Mouse (Mus musculus) erythroblast, embryonic 14.5 days (primary cell): ENCODE results near the gene Slc25a38. TPM values are rescaled to one million over a fixed set of nuclear protein-coding genes. Genes with fewer than 3 reads are reported as not detected.

Experiments
- H3K27me3 ChIP-seq: 2 replicates; pipeline ENCODE4 v1.6.1; 2012; ENCODE audit warnings: inconsistent platforms; ENCODE audit not compliant: control insufficient read depth
- H3K36me3 ChIP-seq: 2 replicates; pipeline ENCODE4 v1.6.1; 2012; ENCODE audit warnings: mild to moderate bottlenecking, inconsistent platforms; ENCODE audit not compliant: control insufficient read depth
- H3K4me1 ChIP-seq: 2 replicates; pipeline ENCODE4 v1.6.1; 2012; ENCODE audit warnings: inconsistent platforms; ENCODE audit not compliant: control insufficient read depth
- H3K4me3 ChIP-seq: replicated peaks from 2 replicates; pipeline ENCODE3; 2012; ENCODE audit warnings: moderate library complexity, mild to moderate bottlenecking, inconsistent platforms
- H3K9me3 ChIP-seq: 2 replicates; pipeline ENCODE4 v1.6.1; 2012; ENCODE audit warnings: low read length, inconsistent platforms, mixed read lengths; ENCODE audit not compliant: control insufficient read depth
- GATA1 ChIP-seq: IDR thresholded peaks from 2 replicates; pipeline ENCODE4 v1.6.1; 2012; ENCODE audit warnings: low read length, inconsistent platforms, mixed read lengths
- TAL1 ChIP-seq: IDR thresholded peaks from 3 replicates; pipeline ENCODE4 v1.6.1; 2012; ENCODE audit warnings: low read length, inconsistent platforms, mixed read lengths
- polyA plus RNA-seq: library from polyadenylated mRNA; stranded (reverse); fragments of >175 nt; gene quantifications from 2 replicates; pipeline ENCODE4 v1.2.3, GENCODE M21; 2012

Gene Slc25a38
- 22.5 and 36.0 TPM in 2 replicates for polyA plus RNA-seq

- H3K4me3 ChIP-seq: peak within 1 kb of the TSS; percentile 94
- H3K27me3 ChIP-seq: no peaks in the 10 kb centered on the region
- H3K4me1 ChIP-seq: peaks cover 55% of the 10 kb centered on the region
- TF ChIP-seq GATA1 (no peak), TAL1 (no peak)
- H3K9me3 ChIP-seq: no peaks in the 10 kb centered on the region; the same call in 1 of the 2 replicates
- H3K36me3 ChIP-seq: peaks cover 28% of the 10 kb centered on the region
These were observed at the start of gene Slc25a38 for GRCm38 (mm10) chr9:120110211-120111018. TSS of gene Slc25a38 (plus strand) at chr9:120110374.

- H3K9me3 ChIP-seq: no peaks in the 10 kb centered on the region
- H3K4me1 ChIP-seq: no peaks in the 10 kb centered on the region
- no peaks in the 10 kb centered on the region for H3K27me3 ChIP-seq
- H3K36me3 ChIP-seq: no peaks in the 10 kb centered on the region
- TF ChIP-seq GATA1 (no peak), TAL1 (no peak)
- no peak overlapping the region for H3K4me3 ChIP-seq
These were observed 45.9 kb upstream of the Slc25a38 start for GRCm38 (mm10) chr9:120064317-120064716.

GRCm38 (mm10) chr9:120067609-120068008 lies 42.6 kb upstream of the Slc25a38 start:
- TF ChIP-seq TAL1 (no peak), GATA1 (no peak)
- Histone ChIP-seq H3K27me3 (no peaks in the 10 kb centered on the region), H3K9me3 (no peaks in the 10 kb centered on the region), H3K4me3 (no peak overlapping the region), H3K4me1 (no peaks in the 10 kb centered on the region), H3K36me3 (no peaks in the 10 kb centered on the region)

GRCm38 (mm10) chr9:120068047-120068446 lies 42.1 kb upstream of the Slc25a38 start:
- Histone ChIP-seq H3K36me3 (no peaks in the 10 kb centered on the region), H3K4me1 (no peaks in the 10 kb centered on the region), H3K9me3 (no peaks in the 10 kb centered on the region), H3K27me3 (no peaks in the 10 kb centered on the region), H3K4me3 (no peak overlapping the region)
- TF ChIP-seq TAL1: no peak
- no peak for TF ChIP-seq GATA1

GRCm38 (mm10) chr9:120069779-120070178 lies 40.4 kb upstream of the Slc25a38 start, which contains the start of gene Cx3cr1:
TSS of gene Cx3cr1 (minus strand) at chr9:120069879.
- Histone ChIP-seq H3K4me1 (no peaks in the 10 kb centered on the region), H3K27me3 (no peaks in the 10 kb centered on the region), H3K36me3 (no peaks in the 10 kb centered on the region), H3K9me3 (no peaks in the 10 kb centered on the region), H3K4me3 (no peak within 1 kb of the TSS)
- no peak for TF ChIP-seq TAL1
- TF ChIP-seq GATA1: no peak

GRCm38 (mm10) chr9:120071251-120071650 lies 38.9 kb upstream of the Slc25a38 start:
- no peak overlapping the region for H3K4me3 ChIP-seq
- no peaks in the 10 kb centered on the region for H3K9me3 ChIP-seq
- no peaks in the 10 kb centered on the region for H3K4me1 ChIP-seq
- H3K36me3 ChIP-seq: no peaks in the 10 kb centered on the region
- TF ChIP-seq GATA1: no peak
- no peak for TF ChIP-seq TAL1
- H3K27me3 ChIP-seq: no peaks in the 10 kb centered on the region

GRCm38 (mm10) chr9:120073169-120073568 lies 37.0 kb upstream of the Slc25a38 start:
- TF ChIP-seq GATA1: no peak
- TF ChIP-seq TAL1: no peak
- Histone ChIP-seq H3K36me3 (no peaks in the 10 kb centered on the region), H3K27me3 (no peaks in the 10 kb centered on the region), H3K4me3 (no peak overlapping the region), H3K4me1 (no peaks in the 10 kb centered on the region), H3K9me3 (no peaks in the 10 kb centered on the region)

GRCm38 (mm10) chr9:120074516-120074915 lies 35.7 kb upstream of the Slc25a38 start:
- Histone ChIP-seq H3K27me3 (no peaks in the 10 kb centered on the region), H3K4me3 (no peak overlapping the region), H3K4me1 (no peaks in the 10 kb centered on the region), H3K36me3 (no peaks in the 10 kb centered on the region), H3K9me3 (no peaks in the 10 kb centered on the region)
- no peak for TF ChIP-seq GATA1
- no peak for TF ChIP-seq TAL1

GRCm38 (mm10) chr9:120078241-120078640 lies 31.9 kb upstream of the Slc25a38 start:
- H3K27me3 ChIP-seq: no peaks in the 10 kb centered on the region
- H3K4me3 ChIP-seq: no peak overlapping the region
- no peaks in the 10 kb centered on the region for H3K4me1 ChIP-seq
- TF ChIP-seq TAL1 (no peak), GATA1 (no peak)
- no peaks in the 10 kb centered on the region for H3K36me3 ChIP-seq
- no peaks in the 10 kb centered on the region for H3K9me3 ChIP-seq
